33 mouse cellular contexts compared by ENCODE assay signal in the genomic region with DNA sequence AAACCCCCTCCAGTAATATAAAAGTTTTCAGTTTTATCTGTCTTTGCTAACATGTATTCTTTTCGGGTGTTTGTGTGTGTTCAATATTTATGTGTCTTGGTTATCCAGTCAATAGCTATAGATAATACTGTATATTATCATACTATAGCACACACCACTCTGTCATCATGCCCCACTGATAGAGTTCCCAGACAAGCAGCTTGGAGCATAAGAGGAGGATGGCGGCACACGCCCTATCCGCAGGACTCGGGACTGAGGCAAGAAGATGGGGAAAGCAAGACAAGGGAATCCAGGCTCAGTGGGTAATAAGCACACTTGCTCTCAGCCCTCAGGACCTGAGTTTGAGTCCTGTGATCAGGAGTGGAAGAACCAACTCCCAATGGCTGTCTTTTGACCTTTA. TPM values are rescaled to one million over a fixed set of nuclear protein-coding genes. Genes with fewer than 3 reads are reported as not detected.
DNase-seq lines count a peak whose midpoint lies in the region; ATAC-seq and TF ChIP-seq lines count a peak whose summit lies in the region.
"Had no signal": no experiment of that assay in that cellular context is flagged by ENCODE, and none has a peak within 500 bp of the region (broad histone marks: within the 10 kb centered on the region; RNA-seq: fewer than 3 reads in every experiment).

No protein-coding gene starts in this region.

- H3K9me3 ChIP-seq in stomach, embryonic 14.5 days (ENCODE audit: control insufficient read depth, low read depth, low read length): no peaks in the 10 kb centered on the region
- no peaks in the 10 kb centered on the region for H3K9me3 ChIP-seq in stomach, postnatal 0 days (ENCODE audit: control insufficient read depth, low read length)
- no peaks in the 10 kb centered on the region for H3K9me3 ChIP-seq in liver, embryonic 14.5 days (ENCODE audit: control insufficient read depth, low read length)
- no peaks in the 10 kb centered on the region for H3K9me3 ChIP-seq in stomach, embryonic 15.5 days
- H3K9me3 ChIP-seq: embryonic facial prominence, embryonic 15.5 days; heart, embryonic 10.5 days; limb, embryonic 15.5 days; neural tube, embryonic 15.5 days had no signal

- H3K36me3 ChIP-seq in stomach, embryonic 14.5 days (ENCODE audit: control insufficient read depth, insufficient read depth, low read length): peaks cover 16% of the 10 kb centered on the region
- H3K36me3 ChIP-seq in stomach, postnatal 0 days (ENCODE audit: control insufficient read depth, insufficient read depth, low read length): 0 out of 2 replicates have a peak, but pooled peaks cover 5% of the 10 kb centered on the region
- H3K36me3 ChIP-seq in liver, embryonic 14.5 days (replicated peaks; ENCODE audit: control insufficient read depth, insufficient read depth, low read depth): peaks cover 8% of the 10 kb centered on the region
- peaks cover 17% of the 10 kb centered on the region; the same call in 1 of the 2 replicates for H3K36me3 ChIP-seq in stomach, embryonic 15.5 days

- no peaks in the 10 kb centered on the region for H3K27me3 ChIP-seq in stomach, embryonic 14.5 days (ENCODE audit: control insufficient read depth, insufficient read depth, low read length)
- no peaks in the 10 kb centered on the region for H3K27me3 ChIP-seq in stomach, postnatal 0 days (ENCODE audit: control insufficient read depth, insufficient read depth, low read length)
- H3K27me3 ChIP-seq in liver, embryonic 14.5 days (ENCODE audit: control insufficient read depth, insufficient read depth, low read length): no peaks in the 10 kb centered on the region
- H3K27me3 ChIP-seq in stomach, embryonic 15.5 days (replicated peaks): no peaks in the 10 kb centered on the region
- H3K27me3 ChIP-seq: embryonic facial prominence, embryonic 15.5 days; limb, embryonic 15.5 days; neural tube, embryonic 15.5 days; Patski had no signal

- TF ChIP-seq CTCF in stomach, postnatal 0 days (IDR thresholded peaks at IDR 0.05; ENCODE audit: low read depth): no peak
- TF ChIP-seq CTCF in liver, embryonic 14.5 days (IDR thresholded peaks at IDR 0.05; ENCODE audit: low read depth): no peak

- no peak overlapping the region for H3K4me3 ChIP-seq in stomach, embryonic 14.5 days (ENCODE audit: low read depth, low read length)
- no peak overlapping the region for H3K4me3 ChIP-seq in stomach, postnatal 0 days (ENCODE audit: low read depth, low read length)
- H3K4me3 ChIP-seq in liver, embryonic 14.5 days (ENCODE audit: insufficient read depth in 1 of 2, low read depth in 2 of 2, low read length in 2 of 2): peak overlapping the region in 1 of 2 experiments; percentile 26; a peak in 1 of 4 replicates
- H3K4me3 ChIP-seq in stomach, embryonic 15.5 days (replicated peaks): no peak overlapping the region
- H3K4me3 ChIP-seq: embryonic facial prominence, embryonic 15.5 days; heart, embryonic 10.5 days; limb, embryonic 15.5 days; neural tube, embryonic 15.5 days had no signal

- H3K4me1 ChIP-seq in stomach, embryonic 14.5 days (ENCODE audit: control insufficient read depth, insufficient read depth, low read length): no peaks in the 10 kb centered on the region; the same call in 1 of the 2 replicates
- no peaks in the 10 kb centered on the region for H3K4me1 ChIP-seq in stomach, postnatal 0 days (replicated peaks; ENCODE audit: control insufficient read depth, insufficient read depth)
- peaks cover 34 to 35% of the 10 kb centered on the region in 2 experiments for H3K4me1 ChIP-seq in liver, embryonic 14.5 days (replicated peaks; ENCODE audit: control insufficient read depth in 2 of 2, insufficient read depth in 2 of 2, low read length in 1 of 2)
- 0 out of 2 replicates have a peak, but pooled peaks cover 2% of the 10 kb centered on the region for H3K4me1 ChIP-seq in stomach, embryonic 15.5 days

- H3K27ac ChIP-seq in stomach, embryonic 14.5 days (ENCODE audit: low read length): no peak overlapping the region
- no peak overlapping the region for H3K27ac ChIP-seq in stomach, postnatal 0 days (replicated peaks)
- H3K27ac ChIP-seq in liver, embryonic 14.5 days: peak overlapping the region; percentile 92
- no peak overlapping the region for H3K27ac ChIP-seq in stomach, embryonic 15.5 days
- H3K27ac ChIP-seq: embryonic facial prominence, embryonic 15.5 days; heart, embryonic 10.5 days; limb, embryonic 15.5 days; macrophage; neural tube, embryonic 15.5 days had no signal

- DNase-seq in stomach, postnatal 0 days (ENCODE audit: low spot score): no peak
- DNase-seq in liver, embryonic 14.5 days (ENCODE audit: low read depth in 3 of 3, low spot score in 3 of 3): peak; percentile 69 to 72 (median 71)
- no peak for DNase-seq in frontal cortex, adult 2 months (ENCODE audit: extremely low spot score in 1 of 2, low spot score in 1 of 2)
- no peak for DNase-seq in neural tube, embryonic 10.5 days (ENCODE audit: extremely low spot score, low spot score)
- DNase-seq: cerebellum, adult 8-10 months; cerebellum, postnatal 36 days; kidney, adult 11 months; layer of hippocampus, adult 9-11 months; right cerebral cortex, postnatal 25 days had no signal

- TF ChIP-seq EP300 in stomach, postnatal 0 days (optimal IDR thresholded peaks at IDR 0.05): no peak
- peak; percentile 76 for TF ChIP-seq EP300 in liver, embryonic 14.5 days (IDR thresholded peaks at IDR 0.05; ENCODE audit: low read depth)

- peak; percentile 72; the same call in 1 of the 2 replicates for ATAC-seq in stomach, embryonic 14.5 days (ENCODE audit: insufficient number of reproducible peaks, insufficient read depth, low FRiP score, low read depth)
- no peak for ATAC-seq in stomach, postnatal 0 days (ENCODE audit: low FRiP score, low TSS enrichment)
- ATAC-seq in erythroid progenitor cell, adult 5-6 weeks (replicated peaks; ENCODE audit: low FRiP score, poor library complexity, severe bottlenecking): peak; percentile 90
- peak; percentile 96 for ATAC-seq in liver, embryonic 14.5 days (ENCODE audit: insufficient read depth)
- ATAC-seq in stomach, embryonic 15.5 days (ENCODE audit: insufficient read depth, low FRiP score, low read depth): peak; percentile 87
- no peak for ATAC-seq in frontal cortex, adult (ENCODE audit: low TSS enrichment)
- ATAC-seq: hindbrain, embryonic 16.5 days; Patski had no signal

- H3K4me2 ChIP-seq in stomach, embryonic 14.5 days (replicated peaks; ENCODE audit: low read depth, low read length): no peak overlapping the region
- no peak overlapping the region for H3K4me2 ChIP-seq in stomach, postnatal 0 days (replicated peaks; ENCODE audit: low read depth)
- H3K4me2 ChIP-seq in liver, embryonic 14.5 days (ENCODE audit: low read depth): peak overlapping the region; percentile 62
- no peak overlapping the region for H3K4me2 ChIP-seq in stomach, embryonic 15.5 days
- H3K4me2 ChIP-seq: embryonic facial prominence, embryonic 15.5 days; limb, embryonic 15.5 days; midbrain, embryonic 11.5 days; neural tube, embryonic 15.5 days had no signal

- H3K9ac ChIP-seq in stomach, embryonic 14.5 days (replicated peaks; ENCODE audit: low read depth, low read length): no peak overlapping the region
- H3K9ac ChIP-seq in stomach, postnatal 0 days (ENCODE audit: low read length): no peak overlapping the region
- no peak overlapping the region; the same call in 1 of the 2 replicates for H3K9ac ChIP-seq in liver, embryonic 14.5 days (replicated peaks)
- H3K9ac ChIP-seq in stomach, embryonic 15.5 days: no peak overlapping the region
- H3K9ac ChIP-seq: embryonic facial prominence, embryonic 15.5 days; limb, embryonic 15.5 days; neural tube, embryonic 15.5 days had no signal

- WGBS in stomach, embryonic 14.5 days: 87% methylated on average over 5 of the region's 5 CpGs
- WGBS in stomach, postnatal 0 days: 95% methylated on average over 5 of the region's 5 CpGs
- 22% methylated on average over 5 of the region's 5 CpGs for WGBS in liver, embryonic 14.5 days (ENCODE audit: insufficient replicate concordance)
- WGBS in stomach, embryonic 15.5 days: 91% methylated on average over 5 of the region's 5 CpGs

RNA-seq across cellular contexts. Expression of gene Armc9, which starts 5.9 kb away (rescaled TPM):
- 22.7 and 30.1 TPM in 2 replicates for polyA plus RNA-seq in stomach, embryonic 14.5 days (2014; fragmentation: Nextera tagmentation; extraction: Ambion mirVana)
- 7.3 and 7.9 TPM in 2 replicates for polyA plus RNA-seq in stomach, postnatal 0 days (2015; fragmentation: Nextera tagmentation; extraction: Ambion mirVana)
- 13.7 and 24.3 TPM in 2 replicates for total RNA-seq in erythroid progenitor cell, adult 5-6 weeks (2015; ENCODE audit: low replicate concordance)
- total RNA-seq in erythroid progenitor cell, adult 5-6 weeks (2017; ENCODE audit: low replicate concordance): 7.5 and 24.4 TPM in 2 replicates
- 4.5 and 5.5 TPM in 2 replicates for polyA plus RNA-seq in liver, embryonic 14.5 days (2012; rRNA removed)
- 8.4 and 9.9 TPM in 2 replicates for polyA plus RNA-seq in liver, embryonic 14.5 days (2014; fragmentation: Nextera tagmentation; extraction: Ambion mirVana)
- polyA plus RNA-seq in stomach, embryonic 15.5 days (2015; fragmentation: Nextera tagmentation; extraction: Ambion mirVana): 18.3 and 20.5 TPM in 2 replicates
- polyA plus RNA-seq in frontal cortex, adult 2 months (2012; rRNA removed): 33.9 and 35.5 TPM in 2 replicates

RNA-seq across cellular contexts. Expression of gene Gm21972, which starts 27.0 kb away (rescaled TPM):
- polyA plus RNA-seq in stomach, embryonic 14.5 days (2014; fragmentation: Nextera tagmentation; extraction: Ambion mirVana): not detected in 2 replicates
- polyA plus RNA-seq in stomach, postnatal 0 days (2015; fragmentation: Nextera tagmentation; extraction: Ambion mirVana): 0.31 TPM in 1 of 2 replicates, not detected in the other
- total RNA-seq in erythroid progenitor cell, adult 5-6 weeks (2015; ENCODE audit: low replicate concordance): 17.7 and 34.8 TPM in 2 replicates
- total RNA-seq in erythroid progenitor cell, adult 5-6 weeks (2017; ENCODE audit: low replicate concordance): 9.0 TPM in 1 of 2 replicates, not detected in the other
- polyA plus RNA-seq in liver, embryonic 14.5 days (2012; rRNA removed): 0.43 and 1.2 TPM in 2 replicates
- polyA plus RNA-seq in liver, embryonic 14.5 days (2014; fragmentation: Nextera tagmentation; extraction: Ambion mirVana): 0.15 TPM in 1 of 2 replicates, not detected in the other
- polyA plus RNA-seq in stomach, embryonic 15.5 days (2015; fragmentation: Nextera tagmentation; extraction: Ambion mirVana): not detected in 2 replicates
- polyA plus RNA-seq in frontal cortex, adult 2 months (2012; rRNA removed): 1.3 and 1.7 TPM in 2 replicates
- total RNA-seq: ES-E14; gastrocnemius, adult 8-10 months had no signal
- polyA plus RNA-seq: embryonic facial prominence, embryonic 15.5 days; forebrain, embryonic 11.5 days; heart, embryonic 16.5 days; kidney, embryonic 16.5 days; large intestine, adult 2 months; lung, embryonic 16.5 days; spleen, adult 2 months had no signal

RNA-seq across cellular contexts. Expression of gene Htr2b, which starts 48.7 kb away (rescaled TPM):
- 0.70 and 1.00 TPM in 2 replicates for polyA plus RNA-seq in stomach, embryonic 14.5 days (2014; fragmentation: Nextera tagmentation; extraction: Ambion mirVana)
- polyA plus RNA-seq in stomach, postnatal 0 days (2015; fragmentation: Nextera tagmentation; extraction: Ambion mirVana): 3.0 and 3.1 TPM in 2 replicates
- not detected in 2 replicates for total RNA-seq in erythroid progenitor cell, adult 5-6 weeks (2015; ENCODE audit: low replicate concordance)
- total RNA-seq in erythroid progenitor cell, adult 5-6 weeks (2017; ENCODE audit: low replicate concordance): 0.51 TPM in 1 of 2 replicates, not detected in the other
- 0.02 TPM in 1 of 2 replicates, not detected in the other for polyA plus RNA-seq in liver, embryonic 14.5 days (2012; rRNA removed)
- 0.06 TPM in 1 of 2 replicates, not detected in the other for polyA plus RNA-seq in liver, embryonic 14.5 days (2014; fragmentation: Nextera tagmentation; extraction: Ambion mirVana)
- 1.2 TPM in 2 replicates for polyA plus RNA-seq in stomach, embryonic 15.5 days (2015; fragmentation: Nextera tagmentation; extraction: Ambion mirVana)
- 0.04 and 0.11 TPM in 2 replicates for polyA plus RNA-seq in frontal cortex, adult 2 months (2012; rRNA removed)
- total RNA-seq: granulocyte monocyte progenitor cell, adult 5-6 weeks; left cerebral cortex, adult 18-20 months; left cerebral cortex, postnatal 36 days; midbrain, postnatal 0 days had no signal
- polyA plus RNA-seq: spleen, adult 2 months had no signal

Comparison
In these comparisons a context has a peak if more than half of its experiments do, and no peak if none do; other contexts are left out.
1. ATAC-seq: peak in stomach, embryonic 14.5 days (single experiment), erythroid progenitor cell, adult 5-6 weeks (single experiment), liver, embryonic 14.5 days (single experiment) and stomach, embryonic 15.5 days (single experiment); none in stomach, postnatal 0 days (single experiment) and frontal cortex, adult (single experiment).
2. DNase-seq: peak in liver, embryonic 14.5 days (3 of 3); none in stomach, postnatal 0 days (single experiment), frontal cortex, adult 2 months (0 of 2) and neural tube, embryonic 10.5 days (single experiment).